Mouse (Mus musculus) stomach, embryonic 15.5 days (tissue): ENCODE data around the gene Ccp110. TPM values are rescaled to one million over a fixed set of nuclear protein-coding genes. Genes with fewer than 3 reads are reported as not detected.

ENCODE experiments used
- ATAC-seq: fragments of 200-750 bp; cut with Nextera tagmentation; 2 replicates; pipeline ENCODE4 v1.8.0; 2017; ENCODE audit warnings: low read depth, moderate number of reproducible peaks, moderate TSS enrichment; ENCODE audit not compliant: insufficient read depth, low FRiP score
- H3K27ac ChIP-seq: fragments of 300-500 bp; sonication (generic); 2 replicates; pipeline ENCODE4 v1.5.1; 2015; ENCODE audit warnings: mild to moderate bottlenecking, inconsistent platforms
- H3K27me3 ChIP-seq: fragments of 300-500 bp; sonication (generic); replicated peaks from 2 replicates; pipeline ENCODE4 v1.6.1; 2015; ENCODE audit warnings: inconsistent platforms
- H3K36me3 ChIP-seq: fragments of 300-500 bp; sonication (generic); 2 replicates; pipeline ENCODE4 v1.6.1; 2015; ENCODE audit warnings: inconsistent platforms
- H3K4me1 ChIP-seq: fragments of 300-500 bp; sonication (generic); 2 replicates; pipeline ENCODE4 v1.6.1; 2015; ENCODE audit warnings: inconsistent platforms
- H3K4me2 ChIP-seq: fragments of 300-500 bp; sonication (generic); 2 replicates; pipeline ENCODE4 v1.6.1; 2015; ENCODE audit warnings: mild to moderate bottlenecking, inconsistent platforms
- H3K4me3 ChIP-seq: fragments of 300-500 bp; sonication (generic); replicated peaks from 2 replicates; pipeline ENCODE4 v1.5.1; 2015; ENCODE audit warnings: inconsistent platforms
- H3K9ac ChIP-seq: fragments of 300-500 bp; sonication (generic); 2 replicates; pipeline ENCODE4 v1.6.1; 2015; ENCODE audit warnings: inconsistent platforms
- H3K9me3 ChIP-seq: fragments of 300-500 bp; sonication (generic); 2 replicates; pipeline ENCODE4 v1.6.1; 2016; ENCODE audit warnings: inconsistent platforms
- WGBS: fragments of 180-500 bp; shearing (Covaris S2); methylation state at CpG from one replicate; pipeline ENCODE4 v1.1.7; 2015; 5-methylcytosine and 5-hydroxymethylcytosine counted together
- polyA plus RNA-seq: library from polyadenylated mRNA; unstranded; fragments of >200 nt; fragmentation: Nextera tagmentation; extraction: Ambion mirVana; gene quantifications from 2 replicates; pipeline ENCODE4 v1.2.1, GENCODE M21; 2015

Gene Ccp110
- 11.9 and 14.0 TPM in 2 replicates for polyA plus RNA-seq

- H3K9ac ChIP-seq: peak within 1 kb of the TSS; percentile 17
- no peaks in the 10 kb centered on the region for H3K9me3 ChIP-seq
- no peak within 1 kb of the TSS for H3K27ac ChIP-seq
- H3K4me3 ChIP-seq: peak within 1 kb of the TSS; percentile 62
- peak within 1 kb of the TSS; percentile 79 for H3K4me2 ChIP-seq
- no peaks in the 10 kb centered on the region for H3K27me3 ChIP-seq
- ATAC-seq: peak; percentile 97
- H3K36me3 ChIP-seq: no peaks in the 10 kb centered on the region
- under 1% methylated on average over 48 of the region's 48 CpGs for WGBS
- peaks cover 6% of the 10 kb centered on the region; the same call in 1 of the 2 replicates for H3K4me1 ChIP-seq
These were observed at the start of gene Ccp110 for GRCm38 (mm10) chr7:118712228-118713173. Ccp110 (plus strand) TSS chr7:118712552.

DNA sequence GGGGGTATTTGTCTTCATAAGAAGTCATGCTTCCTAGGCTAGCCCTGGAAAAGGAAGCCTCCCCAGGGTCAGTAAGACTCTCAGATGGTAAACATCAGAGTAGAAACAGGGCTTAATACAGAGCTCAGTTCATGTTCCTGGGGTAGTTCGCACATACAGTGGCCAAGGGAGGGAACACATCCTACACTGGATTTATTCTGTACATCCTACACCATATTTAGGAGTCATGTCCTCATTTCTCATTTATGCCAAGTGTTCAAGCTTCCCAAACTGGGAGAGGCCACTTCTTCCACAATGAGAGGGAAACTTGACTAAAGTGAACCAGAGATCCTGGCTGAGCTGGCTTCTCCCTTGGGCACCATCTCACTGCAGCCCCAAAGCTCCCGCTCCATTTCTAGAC is 44.6 kb upstream of the Ccp110 start:
- 92% methylated on average over 2 of the region's 2 CpGs for WGBS
- no peak overlapping the region for H3K4me2 ChIP-seq
- H3K27me3 ChIP-seq: no peaks in the 10 kb centered on the region
- H3K4me1 ChIP-seq: no peaks in the 10 kb centered on the region
- H3K4me3 ChIP-seq: no peak overlapping the region
- H3K9ac ChIP-seq: no peak overlapping the region
- no peak for ATAC-seq
- no peaks in the 10 kb centered on the region for H3K36me3 ChIP-seq
- H3K9me3 ChIP-seq: no peaks in the 10 kb centered on the region
- H3K27ac ChIP-seq: no peak overlapping the region

DNA sequence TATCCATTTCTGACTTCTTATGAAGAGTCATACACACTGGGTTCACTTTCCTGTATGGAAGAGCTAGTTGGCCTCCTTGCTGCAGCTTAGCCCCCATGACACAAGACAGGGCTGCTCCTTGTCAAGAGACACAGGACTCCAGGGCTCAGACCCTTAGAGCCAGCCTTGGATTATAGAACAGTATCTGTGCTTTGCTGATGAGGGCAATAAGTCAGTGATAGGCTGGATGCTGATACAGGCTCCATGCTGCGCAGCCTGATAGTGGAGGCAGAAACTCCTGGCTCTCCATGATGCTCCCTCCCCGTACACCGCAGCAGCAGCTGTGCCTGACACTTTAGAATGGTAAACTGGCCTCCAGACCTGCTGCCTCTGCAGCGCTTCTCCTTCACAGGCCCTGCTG is 42.2 kb upstream of the Ccp110 start:
- WGBS: 68% methylated on average over 4 of the region's 4 CpGs

GRCm38 (mm10) chr7:118676826-118677225 is 35.5 kb upstream of the Ccp110 start:
- Histone ChIP-seq H3K27me3 (no peaks in the 10 kb centered on the region), H3K36me3 (no peaks in the 10 kb centered on the region), H3K4me2 (no peak overlapping the region), H3K4me3 (no peak overlapping the region), H3K4me1 (no peaks in the 10 kb centered on the region), H3K9me3 (no peaks in the 10 kb centered on the region), H3K27ac (no peak overlapping the region), H3K9ac (no peak overlapping the region)
- 79% methylated on average over 4 of the region's 4 CpGs for WGBS
- ATAC-seq: no peak

More for the DNA sequence above, 42.2 kb upstream of the Ccp110 start:
- Histone ChIP-seq H3K9me3 (no peaks in the 10 kb centered on the region), H3K4me2 (no peak overlapping the region), H3K27me3 (no peaks in the 10 kb centered on the region), H3K4me1 (no peaks in the 10 kb centered on the region), H3K9ac (no peak overlapping the region), H3K27ac (no peak overlapping the region), H3K4me3 (no peak overlapping the region), H3K36me3 (no peaks in the 10 kb centered on the region)
- ATAC-seq: no peak

DNA sequence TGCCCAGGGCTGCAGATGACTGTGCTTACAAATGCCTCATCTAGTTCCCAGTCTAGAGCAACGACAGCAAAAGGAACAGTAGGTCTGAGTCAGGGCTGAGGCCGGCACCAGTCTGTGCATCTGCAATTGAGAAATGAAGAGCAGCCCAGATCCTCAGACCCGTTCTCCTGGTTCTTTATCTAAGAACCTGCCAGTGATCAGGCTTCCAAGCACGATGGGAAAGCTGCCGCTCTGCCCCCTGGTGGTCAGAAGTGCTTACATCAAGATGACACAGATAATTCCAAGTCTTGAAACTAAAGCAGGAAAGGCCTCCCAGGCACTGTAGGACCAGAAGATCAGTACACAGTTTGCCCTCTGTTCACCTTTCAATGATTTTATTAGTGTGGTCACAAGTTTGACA is 24.2 kb upstream of the Ccp110 start:
- no peak overlapping the region for H3K4me2 ChIP-seq
- H3K27me3 ChIP-seq: no peaks in the 10 kb centered on the region
- H3K9me3 ChIP-seq: no peaks in the 10 kb centered on the region
- H3K9ac ChIP-seq: no peak overlapping the region
- no peak overlapping the region for H3K4me3 ChIP-seq
- 28% methylated on average over 5 of the region's 5 CpGs for WGBS
- peaks cover 18% of the 10 kb centered on the region for H3K36me3 ChIP-seq
- ATAC-seq: no peak
- no peaks in the 10 kb centered on the region for H3K4me1 ChIP-seq
- H3K27ac ChIP-seq: no peak overlapping the region

DNA sequence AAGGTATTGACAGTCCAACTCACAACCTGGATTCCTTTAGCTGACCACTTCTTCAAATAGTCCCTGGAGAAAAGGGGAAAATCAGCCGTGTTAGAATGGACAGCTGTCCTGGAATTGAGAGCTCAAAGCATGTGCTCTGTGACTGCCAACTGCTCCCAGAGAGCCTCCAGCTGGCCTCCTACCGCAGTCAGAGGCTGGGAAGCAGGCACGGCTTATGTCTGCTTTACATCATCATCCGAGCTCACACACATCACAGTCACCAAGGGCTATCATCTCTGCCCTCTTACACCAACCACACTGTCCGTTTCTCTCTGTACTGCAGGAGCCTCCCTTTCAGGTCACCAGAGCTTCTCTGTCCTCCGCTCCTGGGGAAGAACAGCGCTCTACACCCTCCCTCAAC is 23.3 kb upstream of the Ccp110 start:
- Histone ChIP-seq H3K4me2 (no peak overlapping the region), H3K36me3 (peaks cover 23% of the 10 kb centered on the region)
- 82% methylated on average over 7 of the region's 7 CpGs for WGBS

DNA sequence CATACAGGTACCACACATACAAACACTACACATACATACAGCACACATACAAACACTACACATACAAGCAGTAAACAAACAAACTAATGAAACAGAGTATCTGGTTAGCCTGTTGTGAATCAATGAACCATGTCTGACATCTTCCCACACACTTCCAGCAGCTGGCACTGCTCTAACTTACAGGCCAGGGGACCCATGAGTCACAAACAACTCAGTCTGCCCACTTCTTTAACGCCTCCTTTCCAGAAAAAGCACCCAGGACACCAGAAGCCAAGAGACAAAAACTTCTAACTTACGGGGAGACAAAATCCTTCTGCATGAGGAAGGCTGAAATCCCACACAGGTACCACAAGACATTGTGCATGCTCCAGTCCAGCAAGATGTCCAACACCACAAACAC is 21.1 kb upstream of the Ccp110 start:
- H3K9me3 ChIP-seq: no peaks in the 10 kb centered on the region
- no peak overlapping the region for H3K27ac ChIP-seq
- H3K4me1 ChIP-seq: no peaks in the 10 kb centered on the region
- 97% methylated on average over 2 of the region's 2 CpGs for whole genome bisulfite sequencing
- H3K4me3 ChIP-seq: no peak overlapping the region
- no peaks in the 10 kb centered on the region for H3K27me3 ChIP-seq
- H3K36me3 ChIP-seq: peaks cover 38% of the 10 kb centered on the region
- H3K9ac ChIP-seq: no peak overlapping the region
- no peak for ATAC-seq
- H3K4me2 ChIP-seq: no peak overlapping the region

More for the DNA sequence above, 23.3 kb upstream of the Ccp110 start:
- Histone ChIP-seq H3K4me3 (no peak overlapping the region), H3K27me3 (no peaks in the 10 kb centered on the region), H3K27ac (no peak overlapping the region), H3K9me3 (no peaks in the 10 kb centered on the region), H3K9ac (no peak overlapping the region), H3K4me1 (no peaks in the 10 kb centered on the region)
- no peak for ATAC-seq

GRCm38 (mm10) chr7:118696146-118696545 is 16.2 kb upstream of the Ccp110 start:
- Histone ChIP-seq H3K9me3 (no peaks in the 10 kb centered on the region), H3K4me1 (no peaks in the 10 kb centered on the region), H3K4me2 (no peak overlapping the region), H3K27me3 (no peaks in the 10 kb centered on the region), H3K4me3 (no peak overlapping the region), H3K27ac (no peak overlapping the region), H3K36me3 (peaks cover 25% of the 10 kb centered on the region; the same call in 1 of the 2 replicates), H3K9ac (no peak overlapping the region)
- ATAC-seq: no peak
- 92% methylated on average over 6 of the region's 6 CpGs for WGBS

- H3K27ac ChIP-seq: no peak overlapping the region
- WGBS: 73% methylated on average over 4 of the region's 4 CpGs
- no peak overlapping the region for H3K4me3 ChIP-seq
- ATAC-seq: no peak
- no peaks in the 10 kb centered on the region for H3K9me3 ChIP-seq
- no peaks in the 10 kb centered on the region for H3K4me1 ChIP-seq
- no peaks in the 10 kb centered on the region for H3K27me3 ChIP-seq
- no peak overlapping the region for H3K4me2 ChIP-seq
- no peak overlapping the region for H3K9ac ChIP-seq
- peaks cover 25% of the 10 kb centered on the region; the same call in 1 of the 2 replicates for H3K36me3 ChIP-seq
These were observed 15.2 kb upstream of the Ccp110 start for GRCm38 (mm10) chr7:118697168-118697567.

DNA sequence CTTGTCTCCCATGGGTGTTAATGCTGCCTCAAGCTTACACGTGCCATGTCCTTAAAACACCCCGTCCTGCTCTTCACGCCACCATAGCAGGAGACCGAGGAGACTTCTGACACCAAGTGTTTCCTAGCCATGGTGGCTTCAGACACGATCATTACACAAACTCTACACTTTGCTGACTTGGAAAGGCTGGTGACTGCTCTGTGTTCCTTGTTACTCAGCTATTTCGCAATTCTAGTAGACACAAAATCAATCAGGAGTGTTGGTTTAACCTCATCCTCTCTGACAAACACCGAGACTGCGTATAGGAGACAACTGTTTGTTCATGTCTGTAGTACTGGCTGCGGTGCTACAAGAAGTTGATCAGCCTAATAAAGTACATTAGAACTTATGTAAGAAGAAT is 13.5 kb upstream of the Ccp110 start:
- Histone ChIP-seq H3K4me1 (0 out of 2 replicates have a peak, but pooled peaks cover 6% of the 10 kb centered on the region), H3K9ac (no peak overlapping the region), H3K27ac (no peak overlapping the region), H3K36me3 (peaks cover 22% of the 10 kb centered on the region; the same call in 1 of the 2 replicates), H3K4me2 (no peak overlapping the region), H3K9me3 (no peaks in the 10 kb centered on the region), H3K27me3 (no peaks in the 10 kb centered on the region), H3K4me3 (no peak overlapping the region)
- WGBS: 75% methylated on average over 9 of the region's 9 CpGs
- no peak for ATAC-seq

DNA sequence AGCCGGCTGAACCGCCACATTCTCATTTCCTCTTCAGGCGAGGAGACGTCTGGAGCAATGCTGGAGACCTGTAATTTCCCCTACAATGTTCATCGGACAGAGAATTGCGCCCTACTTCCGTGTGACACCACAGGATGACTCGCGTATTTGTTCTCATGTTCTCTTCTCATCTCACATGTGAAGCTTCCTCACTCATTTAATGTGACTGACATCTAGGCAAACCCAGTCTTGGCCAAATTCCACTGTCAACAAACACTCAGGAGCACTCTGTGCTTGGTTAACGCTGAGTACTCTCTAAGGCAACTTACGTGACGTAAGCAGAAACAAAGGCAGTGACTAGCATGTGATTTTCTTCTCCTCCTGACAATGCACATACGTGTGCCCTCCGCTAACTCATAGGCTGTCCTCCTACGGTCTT is 9.2 kb upstream of the Ccp110 start:
- no peak for ATAC-seq
- peaks cover 16% of the 10 kb centered on the region; the same call in 1 of the 2 replicates for H3K4me1 ChIP-seq
- H3K4me2 ChIP-seq: peak overlapping the region; percentile 76
- H3K27ac ChIP-seq: no peak overlapping the region
- H3K9ac ChIP-seq: no peak overlapping the region
- H3K36me3 ChIP-seq: no peaks in the 10 kb centered on the region
- 82% methylated on average over 15 of the region's 15 CpGs for WGBS
- no peaks in the 10 kb centered on the region for H3K27me3 ChIP-seq
- no peaks in the 10 kb centered on the region for H3K9me3 ChIP-seq
- H3K4me3 ChIP-seq: no peak overlapping the region
